Mouse (Mus musculus) midbrain, postnatal 0 days (tissue): ENCODE results near the gene Iqub. TPM values are rescaled to one million over a fixed set of nuclear protein-coding genes. Genes with fewer than 3 reads are reported as not detected.

ENCODE experiments used
- ATAC-seq: fragments of 200-750 bp; cut with Nextera tagmentation; 2 replicates; pipeline ENCODE4 v1.8.0; 2017; ENCODE audit warnings: moderate number of reproducible peaks, mild to moderate bottlenecking, moderate TSS enrichment, moderate library complexity; ENCODE audit not compliant: low FRiP score
- DNase-seq: peaks from one replicate; pipeline ENCODE4 v3.0.0-alpha.2; 2015; ENCODE audit warnings: low spot score
- H3K27ac ChIP-seq: fragments of 300-500 bp; sonication (generic); 2 replicates; pipeline ENCODE4 v1.5.1; 2014; ENCODE audit warnings: low read depth, mild to moderate bottlenecking, low read length, mixed read lengths
- H3K27me3 ChIP-seq: fragments of 300-500 bp; sonication (generic); 2 replicates; pipeline ENCODE4 v1.6.1; 2014; ENCODE audit warnings: low read length, control low read depth, mixed read lengths; ENCODE audit not compliant: insufficient read depth
- H3K36me3 ChIP-seq: fragments of 300-500 bp; sonication (generic); 2 replicates; pipeline ENCODE4 v1.6.1; 2014; ENCODE audit warnings: low read length, control low read depth, mixed read lengths; ENCODE audit not compliant: insufficient read depth
- H3K4me1 ChIP-seq: fragments of 300-500 bp; sonication (generic); 2 replicates; pipeline ENCODE4 v1.6.1; 2014; ENCODE audit warnings: mild to moderate bottlenecking, control low read depth, antibody characterized with exemption, low read length, mixed read lengths; ENCODE audit not compliant: insufficient read depth
- H3K4me2 ChIP-seq: fragments of 300-500 bp; sonication (generic); 2 replicates; pipeline ENCODE4 v1.6.1; 2014; ENCODE audit warnings: low read depth, mild to moderate bottlenecking, low read length, mixed read lengths; ENCODE audit not compliant: poor library complexity, severe bottlenecking
- H3K4me3 ChIP-seq: fragments of 300-500 bp; sonication (generic); 2 replicates; pipeline ENCODE4 v1.5.1; 2014; ENCODE audit warnings: low read depth, mild to moderate bottlenecking, low read length, moderate library complexity
- H3K9ac ChIP-seq: fragments of 300-500 bp; sonication (generic); replicated peaks from 2 replicates; pipeline ENCODE4 v1.6.1; 2014; ENCODE audit warnings: mild to moderate bottlenecking, low read length, moderate library complexity, mixed read lengths; ENCODE audit not compliant: poor library complexity, severe bottlenecking
- H3K9me3 ChIP-seq: fragments of 300-500 bp; sonication (generic); 2 replicates; pipeline ENCODE4 v1.6.1; 2016; ENCODE audit warnings: low read length, control low read depth
- CTCF ChIP-seq: IDR thresholded peaks from 2 replicates; pipeline ENCODE4 v1.5.1; 2016; ENCODE audit warnings: antibody characterized with exemption, mild to moderate bottlenecking
- WGBS: fragments of 180-500 bp; shearing (Covaris S2); extraction: QIAGEN DNeasy Blood & Tissue Kit; methylation state at CpG from one replicate; pipeline ENCODE4 v1.1.7; 2014; 5-methylcytosine and 5-hydroxymethylcytosine counted together
- polyA plus RNA-seq: library from polyadenylated mRNA; unstranded; fragments of >200 nt; fragmentation: Nextera tagmentation; extraction: Ambion mirVana; gene quantifications from 2 replicates; pipeline ENCODE4 v1.2.1, GENCODE M21; 2015
- total RNA-seq: library from RNA; depleted of rRNA; stranded (reverse); fragments of >200 nt; gene quantifications from 2 replicates; pipeline ENCODE4 v1.2.3, GENCODE M21; 2014; rRNA removed

The Iqub gene
- total RNA-seq (1.5 and 1.8 TPM in 2 replicates), polyA plus RNA-seq (0.70 and 0.86 TPM in 2 replicates)

DNA sequence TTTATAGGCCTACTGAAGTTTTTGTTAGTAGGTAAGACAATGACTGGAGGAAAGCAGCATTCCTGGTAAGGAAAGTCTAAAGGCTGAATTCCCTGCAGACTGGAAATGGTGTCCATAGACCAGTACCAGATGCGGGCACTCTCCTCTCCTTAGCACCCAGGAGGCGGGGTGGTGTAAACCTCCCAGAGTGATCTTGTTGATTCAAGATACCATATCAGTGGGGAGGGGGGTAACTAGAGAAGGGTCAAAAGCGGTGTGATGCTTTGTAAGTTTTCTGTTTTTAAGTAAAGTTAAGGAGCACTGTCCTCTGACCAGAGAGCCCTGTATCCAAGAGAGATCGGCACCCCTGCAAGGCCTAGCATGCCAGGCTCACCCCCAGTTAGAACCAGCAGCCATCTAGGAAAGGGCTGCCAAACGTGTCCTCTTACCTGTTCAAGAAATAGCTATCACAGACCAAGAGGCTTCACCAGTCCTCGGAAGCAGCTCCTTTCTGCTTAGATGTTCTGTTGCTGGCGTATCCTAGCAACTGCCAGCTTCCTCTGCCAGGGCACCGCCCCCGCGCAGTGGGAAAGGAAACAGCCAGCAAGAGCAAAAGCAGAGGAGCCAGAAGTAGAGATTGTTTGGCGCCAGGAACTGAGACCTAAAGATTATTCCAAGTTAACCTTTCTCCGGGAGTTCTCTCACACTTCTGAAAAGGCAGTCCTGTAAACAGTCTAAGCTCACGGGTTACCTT lies at the start of gene Iqub:
TSS of gene Iqub (minus strand) at position 516 of the 733 bp plus-strand sequence.
- Histone ChIP-seq H3K4me1 (peaks cover 2% of the 10 kb centered on the region; the same call in 1 of the 2 replicates), H3K27me3 (no peaks in the 10 kb centered on the region), H3K27ac (no peak within 1 kb of the TSS), H3K36me3 (peaks cover 10% of the 10 kb centered on the region; the same call in 1 of the 2 replicates), H3K9ac (peak within 1 kb of the TSS; percentile 44; the same call in 1 of the 2 replicates), H3K4me3 (peak within 1 kb of the TSS; percentile 12; the same call in 1 of the 2 replicates), H3K4me2 (peak within 1 kb of the TSS; percentile 41), H3K9me3 (no peaks in the 10 kb centered on the region)
- ATAC-seq (peak; percentile 90), DNase-seq (peak; percentile 90)
- TF ChIP-seq CTCF, result peak; percentile 33
- WGBS, result 21% methylated on average over 13 of the region's 13 CpGs

DNA sequence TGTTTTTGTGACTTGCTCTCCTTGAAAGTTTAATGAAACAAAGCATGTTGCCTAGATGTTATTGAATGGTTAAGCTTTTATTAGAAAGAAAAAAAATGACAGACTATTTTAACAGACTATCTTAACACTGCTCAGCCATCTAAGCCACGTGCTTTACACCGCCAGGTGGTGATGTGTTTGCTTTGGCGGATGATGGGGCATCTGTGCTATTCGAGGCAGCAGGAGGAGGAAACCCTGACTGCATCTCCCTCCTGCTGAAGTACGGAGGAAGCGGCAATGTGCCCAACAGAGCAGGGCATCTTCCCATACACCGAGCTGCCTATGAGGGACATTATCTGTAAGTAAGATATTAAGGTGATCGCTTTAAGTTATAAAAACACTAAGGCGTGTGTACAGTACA lies 49.2 kb upstream of the Iqub start:
- no peaks in the 10 kb centered on the region for H3K36me3 ChIP-seq
- H3K4me1 ChIP-seq, result no peaks in the 10 kb centered on the region
- no peaks in the 10 kb centered on the region for H3K27me3 ChIP-seq
- H3K27ac ChIP-seq, result no peak overlapping the region
- H3K9me3 ChIP-seq, result no peaks in the 10 kb centered on the region
- H3K4me3 ChIP-seq, result no peak overlapping the region
- H3K4me2 ChIP-seq, result no peak overlapping the region
- H3K9ac ChIP-seq, result no peak overlapping the region
- WGBS, result 85% methylated on average over 9 of the region's 9 CpGs
- TF ChIP-seq CTCF, result no peak
- DNase-seq (no peak), ATAC-seq (no peak)

DNA sequence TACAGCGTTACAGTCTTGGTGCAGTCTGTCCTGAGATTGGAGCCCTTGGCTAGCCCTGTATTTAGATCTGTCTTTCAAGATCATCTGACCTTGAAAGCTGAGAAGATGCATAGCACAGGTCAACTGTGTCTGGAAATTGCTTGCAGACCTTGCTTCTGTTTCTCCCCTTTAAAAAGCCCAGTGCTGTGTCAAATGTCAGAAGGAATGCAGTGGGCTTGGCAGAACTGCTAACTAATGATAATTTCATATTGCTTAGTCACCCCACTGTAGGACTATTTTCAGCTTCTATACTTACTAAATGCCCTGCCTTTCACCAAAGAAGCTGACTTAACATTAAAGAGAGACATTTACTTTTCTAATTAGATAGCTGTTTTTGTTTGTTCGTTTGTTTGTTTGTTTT lies 40.6 kb upstream of the Iqub start:
- no peak for ATAC-seq
- no peaks in the 10 kb centered on the region for H3K9me3 ChIP-seq

DNA sequence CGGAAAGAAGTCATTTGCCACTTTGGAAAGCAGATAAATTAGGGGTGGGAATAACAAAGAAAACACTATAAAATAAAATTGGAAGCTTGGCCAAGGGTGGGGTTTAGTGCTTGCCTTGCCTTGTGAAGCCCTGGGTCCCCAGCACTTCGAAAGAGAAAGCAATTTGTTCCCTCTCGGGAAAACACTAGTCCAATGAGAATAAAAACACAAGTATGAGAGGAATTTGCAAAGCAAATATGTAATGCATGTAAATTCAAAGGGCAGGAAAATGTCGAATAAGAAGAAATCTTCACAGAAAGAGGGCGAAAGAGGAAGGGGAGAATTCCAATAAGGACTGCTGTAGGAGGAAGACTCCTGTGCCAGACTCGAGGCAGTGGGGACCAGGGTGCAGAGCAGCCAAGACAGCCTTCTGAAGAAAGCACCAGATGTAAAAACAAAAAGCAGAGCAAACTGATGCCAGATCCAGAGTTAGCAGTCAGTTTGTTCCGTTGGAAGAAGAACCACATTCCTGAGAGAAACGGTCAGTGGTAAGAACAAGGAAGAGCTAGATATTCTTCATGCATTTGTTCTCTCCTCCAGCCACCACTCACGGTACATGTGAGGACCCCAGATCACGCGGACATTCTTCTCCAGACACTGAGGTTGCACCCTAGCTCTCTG lies 39.7 kb upstream of the Iqub start:
- Histone ChIP-seq H3K4me3 (no peak overlapping the region), H3K4me2 (no peak overlapping the region), H3K27me3 (no peaks in the 10 kb centered on the region), H3K4me1 (peaks cover 2% of the 10 kb centered on the region; the same call in 1 of the 2 replicates), H3K9me3 (no peaks in the 10 kb centered on the region), H3K27ac (no peak overlapping the region), H3K9ac (no peak overlapping the region), H3K36me3 (no peaks in the 10 kb centered on the region)
- DNase-seq, result no peak
- no peak for ATAC-seq
- TF ChIP-seq CTCF, result no peak
- 79% methylated on average over 11 of the region's 11 CpGs for WGBS

More for the DNA sequence above, 40.6 kb upstream of the Iqub start:
- TF ChIP-seq CTCF, result no peak
- Histone ChIP-seq H3K4me1 (peaks cover 2% of the 10 kb centered on the region; the same call in 1 of the 2 replicates), H3K27ac (no peak overlapping the region), H3K9ac (no peak overlapping the region), H3K4me2 (no peak overlapping the region), H3K36me3 (no peaks in the 10 kb centered on the region), H3K27me3 (no peaks in the 10 kb centered on the region), H3K4me3 (no peak overlapping the region)
- WGBS, result 86% methylated on average over 2 of the region's 2 CpGs
- no peak for DNase-seq

DNA sequence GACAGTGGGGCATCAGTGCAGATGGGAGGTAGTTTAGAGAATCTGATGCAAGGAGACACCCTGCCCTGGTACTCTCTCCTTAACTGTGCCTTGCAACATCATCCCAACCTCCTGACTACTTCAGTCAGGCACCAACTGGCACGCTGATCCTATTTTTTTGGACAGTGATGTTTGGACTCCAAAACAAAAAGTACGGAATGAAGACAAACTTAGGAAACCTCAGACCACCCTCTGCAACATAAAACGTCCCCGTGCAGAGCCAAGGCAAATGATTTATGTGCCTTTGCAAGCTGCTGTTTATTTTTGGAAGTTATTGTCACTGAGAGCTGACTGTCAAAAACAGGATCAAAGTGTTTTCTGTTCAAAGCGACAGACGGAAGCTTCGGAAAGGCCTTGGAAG lies 37.2 kb upstream of the Iqub start:
- WGBS, result 68% methylated on average over 7 of the region's 7 CpGs
- Histone ChIP-seq H3K4me2 (no peak overlapping the region), H3K9ac (no peak overlapping the region), H3K9me3 (no peaks in the 10 kb centered on the region), H3K4me1 (peaks cover 2% of the 10 kb centered on the region; the same call in 1 of the 2 replicates), H3K36me3 (no peaks in the 10 kb centered on the region), H3K4me3 (no peak overlapping the region), H3K27me3 (no peaks in the 10 kb centered on the region), H3K27ac (no peak overlapping the region)
- DNase-seq (no peak), ATAC-seq (no peak)
- no peak for TF ChIP-seq CTCF

DNA sequence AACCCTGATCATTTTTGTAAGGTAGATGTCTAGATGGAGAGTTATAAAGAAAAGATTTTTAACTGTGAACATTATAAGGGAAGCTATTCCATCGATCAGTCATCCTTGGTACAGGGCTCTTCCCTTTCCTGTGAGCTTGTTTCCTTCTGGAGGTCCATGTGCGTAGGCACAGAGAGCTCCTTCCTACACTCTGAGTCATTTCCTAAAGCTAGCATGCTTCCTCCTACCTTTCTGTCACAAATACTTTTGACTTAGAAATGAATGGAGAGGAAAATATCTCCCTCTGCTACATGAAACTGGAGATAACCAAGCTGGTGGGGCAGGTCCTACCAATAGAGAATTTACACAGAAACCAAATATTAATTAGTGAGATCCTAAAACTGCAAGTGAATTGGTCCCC lies 34.9 kb upstream of the Iqub start:
- H3K9ac ChIP-seq, result no peak overlapping the region
- WGBS, result 88% methylated on average over 2 of the region's 2 CpGs
- ATAC-seq, result no peak

More for the DNA sequence above, 34.9 kb upstream of the Iqub start:
- H3K9me3 ChIP-seq, result no peaks in the 10 kb centered on the region
- H3K27ac ChIP-seq, result no peak overlapping the region
- no peak for DNase-seq
- H3K4me2 ChIP-seq, result no peak overlapping the region
- no peaks in the 10 kb centered on the region for H3K36me3 ChIP-seq
- no peak overlapping the region for H3K4me3 ChIP-seq
- H3K27me3 ChIP-seq, result no peaks in the 10 kb centered on the region
- peaks cover 2% of the 10 kb centered on the region; the same call in 1 of the 2 replicates for H3K4me1 ChIP-seq
- TF ChIP-seq CTCF, result no peak
